Mouse (Mus musculus): ENCODE measurements at regions not wholly inside any gene's neighbourhood (a gene's known extent, or its start where the extent isn't known, plus 50 kb on each side); places are given as distances from the start of the nearest gene placed in this dataset.
"Not testable (repeated sequence)": the region's sequence is repeated elsewhere in the genome, so short reads cannot be mapped to it uniquely, and the experiment has no call there.

DNA sequence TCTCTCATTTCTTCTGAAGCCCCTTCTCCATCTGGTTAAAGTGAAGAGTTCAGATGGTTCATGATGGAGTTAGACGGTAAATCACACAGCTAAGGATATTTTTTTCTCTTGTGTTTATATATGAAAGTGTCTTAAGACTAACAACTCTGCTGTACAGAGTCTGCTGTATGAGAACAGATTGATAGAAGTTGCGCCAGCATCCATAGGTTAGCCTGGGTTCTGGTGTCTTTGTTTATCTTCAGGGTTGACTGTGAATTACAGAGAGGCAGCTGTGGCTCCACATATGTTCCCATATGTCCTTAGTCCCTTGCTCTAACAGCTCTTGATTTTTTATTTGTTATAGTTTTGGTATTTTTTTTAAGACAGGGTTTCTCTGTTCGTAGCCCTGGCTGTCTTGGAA is 334.9 kb upstream of the Api5 start:
- DNase-seq (ENCODE audit: low spot score), result no peak

- no peak for DNase-seq (ENCODE audit: low spot score)
These were observed 334.3 kb upstream of the Api5 start for GRCm38 (mm10) chr2:94772268-94772667.

DNA sequence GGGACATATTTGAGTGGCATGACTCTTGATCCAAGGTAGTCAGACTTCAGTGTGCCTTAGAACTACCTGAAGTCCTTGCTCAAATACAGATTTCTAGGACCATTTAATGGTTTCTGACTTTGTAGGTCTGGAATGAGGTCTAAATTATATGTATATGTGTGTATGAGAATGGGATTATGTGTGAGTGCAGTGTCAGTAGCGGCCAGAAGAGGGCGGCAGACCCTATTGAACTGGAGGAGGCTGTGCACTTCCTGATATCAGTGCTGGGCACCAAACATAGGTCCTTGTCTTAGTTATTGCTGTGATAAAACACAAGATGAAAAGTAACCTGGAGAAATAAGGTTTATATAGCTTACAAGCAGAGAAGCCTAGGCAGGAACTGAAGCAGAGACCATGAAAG is 328.6 kb upstream of the Api5 start:
- no peak for DNase-seq (ENCODE audit: low spot score)

GRCm38 (mm10) chr2:94764852-94765435 is 327.0 kb upstream of the Api5 start:
- peak; percentile 32 for DNase-seq (ENCODE audit: low spot score)

DNA sequence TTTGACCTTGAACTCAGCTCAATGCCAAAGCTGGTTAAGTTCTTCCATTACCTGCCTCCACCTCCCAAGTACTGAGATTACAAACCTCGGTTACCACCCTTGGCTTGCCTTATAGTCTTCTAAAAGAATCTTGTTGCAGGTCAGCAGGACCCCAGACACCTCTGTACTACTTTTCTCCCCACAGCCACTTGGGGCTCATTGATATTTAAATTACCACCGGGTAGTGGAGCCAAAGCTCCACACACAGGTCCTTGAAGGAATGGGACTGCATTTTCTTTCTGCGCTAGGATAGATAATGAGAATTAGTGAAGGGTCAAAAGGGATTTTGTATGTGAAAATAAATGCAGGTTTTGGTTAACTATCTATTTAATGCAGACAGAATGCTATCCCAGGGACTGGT is 326.5 kb upstream of the Api5 start:
- DNase-seq (ENCODE audit: low spot score), result peak; percentile 10

- no peak for DNase-seq (ENCODE audit: low spot score)
These were observed 310.3 kb upstream of the Api5 start for GRCm38 (mm10) chr2:94748161-94748711.

DNA sequence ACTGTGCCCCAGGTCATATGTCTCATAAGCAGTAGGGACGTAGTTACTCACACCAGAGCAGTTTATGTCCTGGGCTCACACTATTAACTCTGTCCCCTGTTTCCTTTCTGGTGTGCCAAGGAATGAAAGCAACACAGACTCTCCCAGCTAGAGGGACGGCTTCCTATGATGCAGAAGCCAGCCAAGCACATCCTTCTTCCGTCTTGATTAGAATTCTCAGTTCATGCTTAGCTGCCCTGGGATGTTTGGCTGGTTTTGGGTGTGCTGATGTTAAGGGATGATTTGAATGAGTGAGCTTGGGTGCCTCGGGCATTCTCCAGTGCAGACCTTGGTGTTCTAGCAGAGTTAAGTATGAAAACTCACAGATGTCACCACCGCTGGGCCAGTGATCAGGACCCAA is 291.9 kb upstream of the Api5 start:
- no peak for DNase-seq (ENCODE audit: low spot score)

GRCm38 (mm10) chr2:94699383-94699782 is 261.4 kb upstream of the Api5 start:
- no peak for DNase-seq (ENCODE audit: low spot score)

GRCm38 (mm10) chr2:94695212-94695611 is 257.3 kb upstream of the Api5 start:
- no peak for DNase-seq (ENCODE audit: low spot score)

DNA sequence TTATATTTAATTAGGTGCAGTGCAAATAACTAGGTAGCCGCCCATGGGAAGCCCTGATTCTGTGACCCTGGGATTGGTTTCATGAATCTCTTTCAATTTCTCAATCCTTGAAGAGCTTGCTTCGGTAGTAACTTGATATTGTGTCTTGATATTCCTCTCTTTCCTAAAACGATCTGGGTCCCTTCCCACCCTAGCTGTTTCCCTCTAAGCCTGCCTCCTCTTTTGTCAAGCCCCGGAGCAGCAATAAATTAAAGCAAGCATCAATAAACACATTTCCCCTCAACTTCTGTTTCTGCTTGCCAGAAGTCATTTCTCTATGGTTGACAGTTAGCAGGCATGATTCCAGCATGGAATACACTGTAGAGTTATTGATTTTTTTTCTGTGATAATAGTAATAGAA is 252.6 kb upstream of the Api5 start:
- DNase-seq (ENCODE audit: low spot score), result no peak

- DNase-seq (ENCODE audit: low spot score), result not testable (repeated sequence)
These were observed 247.7 kb upstream of the Api5 start for GRCm38 (mm10) chr2:94685619-94686018.

DNA sequence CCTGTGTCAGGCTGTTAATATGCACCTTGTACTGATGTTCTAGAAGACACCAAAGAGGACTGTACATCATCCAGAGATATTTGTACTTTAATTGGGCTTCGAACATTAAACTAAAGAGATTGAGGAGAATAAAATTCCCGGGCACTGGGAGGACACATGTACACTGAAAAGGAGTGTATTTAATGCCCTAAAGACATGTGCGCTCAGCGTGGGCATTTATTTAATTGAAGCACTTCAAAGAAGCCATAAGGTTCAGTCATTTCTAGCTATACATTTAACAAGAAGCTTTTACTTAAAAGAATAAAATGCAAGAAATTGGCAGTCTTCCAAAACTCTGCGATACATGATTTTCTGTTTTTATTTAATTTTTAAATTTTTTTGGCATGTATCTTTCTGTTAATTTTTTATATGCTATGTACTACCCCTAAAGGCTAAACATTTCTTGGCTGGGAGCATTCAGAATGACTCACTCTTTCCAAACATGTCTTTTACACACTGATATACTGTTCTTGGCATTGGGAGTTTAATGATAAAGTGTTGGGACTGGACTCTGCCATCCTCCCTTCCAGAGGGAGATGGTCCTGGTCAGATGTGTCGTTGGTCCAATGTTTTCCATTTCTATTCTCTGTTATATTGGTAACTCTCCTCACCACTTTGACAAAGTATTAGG is 242.3 kb upstream of the Api5 start:
- DNase-seq (ENCODE audit: low spot score), result no peak

DNA sequence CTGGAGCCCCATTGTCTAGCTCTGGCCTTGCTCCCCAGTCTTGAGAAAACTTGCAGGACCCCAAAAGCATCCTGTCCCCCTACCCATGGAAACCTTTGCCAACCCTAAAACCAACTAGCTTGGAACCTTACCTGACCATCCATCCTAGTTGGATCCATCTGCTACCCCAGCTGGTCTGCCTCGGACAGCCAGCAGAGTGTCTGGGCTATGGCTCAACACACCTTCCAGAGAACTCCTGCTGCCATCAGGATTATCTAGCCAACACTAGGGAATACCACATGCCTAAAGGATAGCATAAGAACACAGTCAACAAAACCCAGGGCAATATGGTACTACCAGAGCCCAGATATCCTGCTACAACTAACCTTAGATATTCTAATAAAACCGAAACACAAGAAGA is 227.9 kb upstream of the Api5 start:
- DNase-seq (ENCODE audit: low spot score), result no peak

GRCm38 (mm10) chr2:94658426-94658825 is 220.5 kb upstream of the Api5 start:
- DNase-seq (ENCODE audit: low spot score), result no peak

Data from retina, embryonic 14.5 days (tissue).